Mouse (Mus musculus) MEL (cell line): ENCODE measurements around the gene Fbxw4. TPM values are rescaled to one million over a fixed set of nuclear protein-coding genes. Genes with fewer than 3 reads are reported as not detected.
A peak's percentile ranks its signal among the peaks of the same experiment; 100 is the strongest.

ENCODE experiments used
- DNase-seq: peaks from one replicate; pipeline ENCODE4 v3.0.0; 2011; ENCODE audit warnings: low read depth, low spot score
- H3K27ac ChIP-seq: 2 replicates; pipeline ENCODE4 v1.5.1; 2012; ENCODE audit warnings: low read depth, mild to moderate bottlenecking, control low read depth, low read length, moderate library complexity; ENCODE audit not compliant: control insufficient read depth
- H3K27me3 ChIP-seq, 2 experiments: fragments of 150-350 bp in 1 of 2; sonication (generic) in 1 of 2; 2 replicates each; pipeline ENCODE4 v1.6.1; 2012; ENCODE audit warnings: low read length in 2 of 2, mild to moderate bottlenecking in 2 of 2, improper control_type of control experiment in 1 of 2, moderate library complexity in 1 of 2; ENCODE audit not compliant: insufficient read depth in 2 of 2, control insufficient read depth in 1 of 2
- H3K36me3 ChIP-seq, 2 experiments: 2 replicates each; pipeline ENCODE4 v1.6.1; 2012 to 2014; ENCODE audit warnings: low read length in 2 of 2, improper control_type of control experiment in 1 of 2, inconsistent platforms in 1 of 2, mild to moderate bottlenecking in 1 of 2; ENCODE audit not compliant: insufficient read depth in 2 of 2, control insufficient read depth in 1 of 2
- H3K4me1 ChIP-seq, 2 experiments: fragments of 150-350 bp in 1 of 2; sonication (generic) in 1 of 2; 2 replicates each; pipeline ENCODE4 v1.6.1; 2012; ENCODE audit warnings: low read length in 2 of 2, improper control_type of control experiment in 1 of 2, mild to moderate bottlenecking in 1 of 2; ENCODE audit not compliant: insufficient read depth in 2 of 2, control insufficient read depth in 1 of 2
- H3K4me3 ChIP-seq, 2 experiments: fragments of 150-350 bp in 1 of 2; sonication (generic) in 1 of 2; 2 replicates each; pipeline ENCODE4 v1.5.1; 2012; ENCODE audit warnings: low read depth in 2 of 2, low read length in 2 of 2, mild to moderate bottlenecking in 2 of 2, moderate library complexity in 2 of 2, control low read depth in 1 of 2, improper control_type of control experiment in 1 of 2; ENCODE audit not compliant: control insufficient read depth in 1 of 2, insufficient read depth in 1 of 2
- H3K79me2 ChIP-seq: 2 replicates; pipeline ENCODE4 v1.6.1; 2012; ENCODE audit warnings: mild to moderate bottlenecking, low read length, moderate library complexity; ENCODE audit not compliant: control insufficient read depth, poor library complexity, insufficient read depth
- H3K9ac ChIP-seq: 2 replicates; pipeline ENCODE4 v1.6.1; 2012; ENCODE audit warnings: low read depth, mild to moderate bottlenecking, control low read depth, low read length, moderate library complexity; ENCODE audit not compliant: control insufficient read depth, poor library complexity, severe bottlenecking
- H3K9me3 ChIP-seq: fragments of 150-350 bp; sonication (generic); replicated peaks from 2 replicates; pipeline ENCODE4 v1.6.1; 2012; ENCODE audit warnings: mild to moderate bottlenecking, low read length, improper control_type of control experiment, moderate library complexity; ENCODE audit not compliant: insufficient read depth
- BHLHE40 ChIP-seq: IDR thresholded peaks from 2 replicates; pipeline ENCODE4 v1.6.1; 2012; ENCODE audit warnings: low read depth, mild to moderate bottlenecking, inconsistent platforms, low read length, improper control_type of control experiment, borderline replicate concordance
- CHD1 ChIP-seq: IDR thresholded peaks from 2 replicates; pipeline ENCODE4 v1.6.1; 2012; ENCODE audit warnings: low read depth, mild to moderate bottlenecking, inconsistent platforms, low read length, improper control_type of control experiment
- CHD2 ChIP-seq: IDR thresholded peaks from 2 replicates; pipeline ENCODE4 v1.6.1; 2011; ENCODE audit warnings: low read length, improper control_type of control experiment
- CTCF ChIP-seq, 3 experiments: IDR thresholded peaks in 2 of 3; conservative IDR thresholded peaks in 1 of 3; 2 replicates each; pipeline ENCODE4 v1.5.1; 2011 to 2012; ENCODE audit warnings: low read length in 3 of 3, low read depth in 2 of 3, mild to moderate bottlenecking in 2 of 3, improper control_type of control experiment in 1 of 3, inconsistent platforms in 1 of 3, mixed read lengths in 1 of 3, moderate library complexity in 1 of 3; ENCODE audit not compliant: control insufficient read depth in 1 of 3, insufficient read depth in 1 of 3, poor library complexity in 1 of 3, severe bottlenecking in 1 of 3
- E2F4 ChIP-seq: IDR thresholded peaks from 2 replicates; pipeline ENCODE4 v1.6.1; 2011; ENCODE audit warnings: low read depth, low read length, improper control_type of control experiment, borderline replicate concordance
- ELF1 ChIP-seq: IDR thresholded peaks from 2 replicates; pipeline ENCODE4 v1.6.1; 2014; ENCODE audit warnings: low read depth, mild to moderate bottlenecking, inconsistent platforms, low read length, improper control_type of control experiment, moderate library complexity
- EP300 ChIP-seq, 2 experiments: IDR thresholded peaks; 2 replicates each; pipeline ENCODE4 v1.6.1; 2011; ENCODE audit warnings: improper control_type of control experiment in 2 of 2, low read length in 2 of 2, low read depth in 1 of 2, mild to moderate bottlenecking in 1 of 2
- ETS1 ChIP-seq: IDR thresholded peaks from 2 replicates; pipeline ENCODE4 v1.6.1; 2012; ENCODE audit warnings: low read depth, mild to moderate bottlenecking, inconsistent platforms, low read length, improper control_type of control experiment, moderate library complexity
- GATA1 ChIP-seq: IDR thresholded peaks from 2 replicates; pipeline ENCODE4 v1.6.1; 2011; ENCODE audit warnings: low read depth, low read length, improper control_type of control experiment
- HCFC1 ChIP-seq: IDR thresholded peaks from 2 replicates; pipeline ENCODE4 v1.6.1; 2012; ENCODE audit warnings: low read depth, mild to moderate bottlenecking, inconsistent platforms, low read length, improper control_type of control experiment, moderate library complexity
- MAFK ChIP-seq: IDR thresholded peaks from 2 replicates; pipeline ENCODE4 v1.6.1; 2011; ENCODE audit warnings: low read depth, mild to moderate bottlenecking, low read length, improper control_type of control experiment, borderline replicate concordance
- MAX ChIP-seq: IDR thresholded peaks from 2 replicates; pipeline ENCODE4 v1.6.1; 2011; ENCODE audit warnings: low read length, improper control_type of control experiment
- MEF2A ChIP-seq: IDR thresholded peaks from 2 replicates; pipeline ENCODE4 v1.6.1; 2014; ENCODE audit warnings: low read depth, mild to moderate bottlenecking, inconsistent platforms, low read length, improper control_type of control experiment; ENCODE audit not compliant: poor library complexity, insufficient replicate concordance, severe bottlenecking; ENCODE audit errors: extremely low read depth
- MXI1 ChIP-seq: IDR thresholded peaks from 2 replicates; pipeline ENCODE4 v1.6.1; 2011; ENCODE audit warnings: mild to moderate bottlenecking, low read depth, low read length, improper control_type of control experiment
- MYC ChIP-seq: IDR thresholded peaks from 2 replicates; pipeline ENCODE4 v1.6.1; 2011; ENCODE audit warnings: low read depth, mild to moderate bottlenecking, low read length, improper control_type of control experiment, moderate library complexity
- NELFE ChIP-seq: IDR thresholded peaks from 2 replicates; pipeline ENCODE4 v1.6.1; 2011; ENCODE audit warnings: low read depth, low read length, improper control_type of control experiment
- POLR2A ChIP-seq, 2 experiments: IDR thresholded peaks; 2 replicates each; pipeline ENCODE4 v1.6.1; 2011 to 2012; ENCODE audit warnings: low read length in 2 of 2, mild to moderate bottlenecking in 2 of 2, control low read depth in 1 of 2, improper control_type of control experiment in 1 of 2, low read depth in 1 of 2, moderate library complexity in 1 of 2; ENCODE audit not compliant: control insufficient read depth in 1 of 2, insufficient read depth in 1 of 2, poor library complexity in 1 of 2
- POLR2AphosphoS5 ChIP-seq: IDR thresholded peaks from 2 replicates; pipeline ENCODE4 v1.6.1; 2012; ENCODE audit warnings: low read depth, borderline replicate concordance, mild to moderate bottlenecking, inconsistent platforms, low read length, moderate library complexity, mixed read lengths
- SIN3A ChIP-seq: IDR thresholded peaks from 2 replicates; pipeline ENCODE4 v1.6.1; 2012; ENCODE audit warnings: low read length, improper control_type of control experiment, inconsistent platforms
- TBP ChIP-seq: IDR thresholded peaks from 2 replicates; pipeline ENCODE4 v1.8.0; 2011; ENCODE audit warnings: low read depth, low read length, improper control_type of control experiment
- TCF12 ChIP-seq: IDR thresholded peaks from 2 replicates; pipeline ENCODE4 v1.6.1; 2014; ENCODE audit warnings: low read depth, mild to moderate bottlenecking, inconsistent platforms, low read length, improper control_type of control experiment, moderate library complexity
- UBTF ChIP-seq: IDR thresholded peaks from 2 replicates; pipeline ENCODE4 v1.6.1; 2012; ENCODE audit warnings: low read depth, mild to moderate bottlenecking, inconsistent platforms, low read length, improper control_type of control experiment, moderate library complexity, borderline replicate concordance; ENCODE audit not compliant: insufficient read depth
- USF1 ChIP-seq: IDR thresholded peaks from 2 replicates; pipeline ENCODE4 v1.6.1; 2014; ENCODE audit warnings: low read depth, mild to moderate bottlenecking, inconsistent platforms, low read length, improper control_type of control experiment, moderate library complexity
- ZC3H11A ChIP-seq: IDR thresholded peaks from 2 replicates; pipeline ENCODE4 v1.6.1; 2012; ENCODE audit warnings: low read depth, mild to moderate bottlenecking, inconsistent platforms, low read length, improper control_type of control experiment
- ZKSCAN1 ChIP-seq: IDR thresholded peaks from 2 replicates; pipeline ENCODE4 v1.6.1; 2012; ENCODE audit warnings: low read depth, mild to moderate bottlenecking, inconsistent platforms, low read length, improper control_type of control experiment, moderate library complexity
- ZNF384 ChIP-seq: IDR thresholded peaks from 2 replicates; pipeline ENCODE4 v1.6.1; 2012; ENCODE audit warnings: low read depth, mild to moderate bottlenecking, inconsistent platforms, low read length, improper control_type of control experiment
- polyA plus RNA-seq, 2 experiments: library from polyadenylated mRNA; stranded (reverse) in 1 of 2; unstranded in 1 of 2; fragments of >175 nt in 1 of 2; fragments of >200 nt in 1 of 2; gene quantifications; 2 replicates each; pipeline versions ENCODE4 v1.2.1 to v1.2.4; 2012; ENCODE audit warnings: low replicate concordance in 2 of 2, low read depth in 1 of 2; ENCODE audit not compliant: insufficient read length in 2 of 2, insufficient read depth in 1 of 2, missing spikeins in 1 of 2
- total RNA-seq: library from RNA; depleted of rRNA; stranded (reverse); fragments of 300-350 nt; gene quantifications from 2 replicates; pipeline ENCODE4 v1.2.3, GENCODE M21; 2012

Gene Fbxw4
- total and polyA plus RNA-seq, 3 experiments = 12.4 to 45.3 TPM; not detected in 1

DNA sequence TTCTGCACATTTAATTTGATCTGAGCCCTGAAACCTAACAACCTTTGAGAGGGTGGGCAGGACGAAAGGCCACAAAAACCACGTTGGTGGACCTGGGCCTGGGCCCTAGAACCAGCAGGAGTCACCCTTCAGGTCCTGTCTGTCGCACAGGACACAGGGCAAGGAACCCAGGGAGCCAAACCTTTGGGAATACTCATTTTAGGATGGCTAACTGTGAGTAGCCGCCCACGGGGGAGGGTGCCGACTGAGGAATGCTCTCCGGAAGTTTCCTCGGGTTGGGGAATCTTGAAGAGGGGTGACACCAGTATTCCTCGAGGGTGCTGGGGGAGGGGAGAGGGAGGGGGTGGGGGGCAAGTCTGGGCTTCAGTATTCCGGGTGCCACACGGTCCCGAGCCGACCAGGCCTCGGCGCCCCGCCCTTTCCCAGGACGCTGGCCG, 793 bp downstream of the Fbxw4 start:
- peak overlapping the region; percentile 84 to 87 for H3K4me3 ChIP-seq
- peaks cover 19% of the 10 kb centered on the region for H3K79me2 ChIP-seq
- peaks cover 11 to 18% of the 10 kb centered on the region in 2 experiments for H3K4me1 ChIP-seq
- peaks cover 0 to 23% of the 10 kb centered on the region in 2 experiments; a peak in 2 of 4 replicates for H3K36me3 ChIP-seq
- peak overlapping the region; percentile 88 for H3K27ac ChIP-seq
- DNase-seq = no peak
- no peaks in the 10 kb centered on the region for H3K27me3 ChIP-seq
- H3K9me3 ChIP-seq = no peaks in the 10 kb centered on the region
- TF ChIP-seq SIN3A (peak; percentile 52; the same call in 1 of the 2 replicates), UBTF (peak; percentile 99; the same call in 1 of the 2 replicates), MYC (no peak), CHD1 (peak; percentile 42; the same call in 1 of the 2 replicates), CTCF (IDR thresholded peaks at IDR 0.05 in 2 of 3, conservative IDR thresholded peaks at IDR 0.05 in 1 of 3; ENCODE audit: control insufficient read depth in 1 of 3, insufficient read depth in 1 of 3, low read depth in 2 of 3, low read length in 3 of 3, poor library complexity in 1 of 3, severe bottlenecking in 1 of 3) (0 out of 6 replicates have a peak, but pooled peaks of 1 of the 3 experiments have one; percentile 7), E2F4 (no peak), EP300 (IDR thresholded peaks at IDR 0.05; ENCODE audit: low read depth in 1 of 2, low read length in 2 of 2) (no peak), CHD2 (no peak), POLR2A (IDR thresholded peaks at IDR 0.05; ENCODE audit: control insufficient read depth in 1 of 2, insufficient read depth in 1 of 2, low read depth in 1 of 2, low read length in 2 of 2, poor library complexity in 1 of 2) (0 out of 4 replicates have a peak, but pooled peaks of 1 of the 2 experiments have one; percentile 4), ETS1 (no peak), USF1 (no peak)
- peak overlapping the region; percentile 95 for H3K9ac ChIP-seq

DNA sequence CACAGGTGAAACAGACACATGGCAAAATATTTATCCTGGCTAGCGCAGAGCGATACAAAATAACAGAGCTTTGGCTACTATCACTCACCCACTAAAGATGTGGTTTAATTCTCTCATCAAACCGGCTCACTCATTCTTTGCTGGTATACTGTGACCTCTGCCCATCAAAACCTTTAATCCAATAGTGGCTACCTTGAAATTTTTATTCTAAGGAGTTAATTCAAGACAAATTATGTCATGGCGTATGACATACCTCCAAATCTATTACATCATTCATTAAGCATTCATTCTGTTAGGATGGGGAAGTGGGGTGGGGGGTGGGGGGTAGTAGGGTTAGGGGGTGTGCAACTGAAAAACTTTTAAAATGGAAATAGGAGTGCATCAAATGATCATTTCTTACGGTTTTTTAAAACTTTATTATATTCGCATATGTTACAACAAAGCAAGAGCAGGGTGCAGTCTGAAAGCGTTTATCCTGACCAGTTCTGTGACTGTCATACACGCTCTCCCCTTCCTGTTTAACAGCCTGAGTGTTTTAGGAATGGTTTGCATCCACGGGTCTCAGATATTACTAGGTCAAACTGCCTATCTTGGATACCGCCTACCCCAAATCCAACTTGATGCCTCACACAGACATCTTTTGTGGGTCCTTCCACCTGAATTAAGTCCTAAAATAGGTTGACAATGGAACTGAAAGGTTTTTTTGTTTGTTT, 1.4 kb downstream of the Fbxw4 start:
- Histone ChIP-seq H3K27me3 (no peaks in the 10 kb centered on the region), H3K9me3 (no peaks in the 10 kb centered on the region), H3K4me3 (peak overlapping the region; percentile 84 to 87), H3K9ac (peak overlapping the region; percentile 95), H3K4me1 (peaks cover 11 to 16% of the 10 kb centered on the region in 2 experiments), H3K79me2 (peaks cover 19% of the 10 kb centered on the region), H3K27ac (peak overlapping the region; percentile 88), H3K36me3 (peaks cover 0 to 20% of the 10 kb centered on the region in 2 experiments; a peak in 2 of 4 replicates)
- peak; percentile 72 for DNase-seq
- TF ChIP-seq POLR2AphosphoS5 (no peak), MEF2A (no peak), MAFK (no peak), ZNF384 (no peak), HCFC1 (no peak), EP300 (IDR thresholded peaks at IDR 0.05; ENCODE audit: low read depth in 1 of 2, low read length in 2 of 2) (0 out of 4 replicates have a peak, but pooled peaks of 1 of the 2 experiments have one; percentile 17), ZC3H11A (no peak), BHLHE40 (no peak), TBP (no peak), CHD1 (0 out of 2 replicates have a peak, but pooled peaks have one; percentile 1), ELF1 (no peak), ETS1 (peak; percentile 81), CHD2 (no peak), GATA1 (no peak), TCF12 (peak; percentile 27; the same call in 1 of the 2 replicates), MAX (no peak), ZKSCAN1 (no peak), NELFE (no peak), MXI1 (peak; percentile 56), MYC (no peak), USF1 (no peak), CTCF (IDR thresholded peaks at IDR 0.05 in 2 of 3, conservative IDR thresholded peaks at IDR 0.05 in 1 of 3; ENCODE audit: control insufficient read depth in 1 of 3, insufficient read depth in 1 of 3, low read depth in 2 of 3, low read length in 3 of 3, poor library complexity in 1 of 3, severe bottlenecking in 1 of 3) (no peak), SIN3A (peak; percentile 64; the same call in 1 of the 2 replicates)
